Mouse (Mus musculus) E14TG2a.4 (cell line): ENCODE measurements around the gene Birc2.

ENCODE experiments used
- CTCF ChIP-seq: conservative IDR thresholded peaks from 2 replicates; pipeline ENCODE4 v1.5.1; 2014; ENCODE audit warnings: low read length
- POU5F1 ChIP-seq: IDR thresholded peaks from 2 replicates; pipeline ENCODE4 v1.6.1; 2014; ENCODE audit warnings: low read length, borderline replicate concordance

GRCm38 (mm10) chr9:7786086-7786485, 50.8 kb downstream of the Birc2 start:
- TF ChIP-seq CTCF, result no peak
- TF ChIP-seq POU5F1, result no peak
